Mouse (Mus musculus) heart, adult 11 months (tissue): ENCODE measurements around the gene Ptprt.

Experiments
- DNase-seq: peaks from one replicate; pipeline ENCODE4 v3.0.0; 2022

The Ptprt gene

DNA sequence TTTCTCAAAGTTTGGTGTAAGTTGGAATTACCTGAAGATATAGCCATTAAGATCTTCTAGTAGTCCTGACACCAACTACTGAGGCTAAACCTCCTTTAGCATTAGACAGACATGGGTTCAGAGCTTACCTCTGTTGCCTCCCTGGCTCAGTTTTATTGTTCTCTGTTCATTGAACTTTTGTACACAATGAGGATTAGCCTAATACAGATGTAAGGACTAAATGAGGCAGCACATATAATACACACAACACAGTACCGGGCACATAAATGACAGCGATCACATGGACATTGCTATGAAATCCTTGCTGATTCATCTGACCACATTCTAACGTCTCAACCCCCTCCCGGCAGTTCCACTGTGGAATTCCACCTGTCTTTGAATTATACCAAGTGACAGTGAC lies 1003.9 kb downstream of the Ptprt start:
- DNase-seq, result no peak

DNA sequence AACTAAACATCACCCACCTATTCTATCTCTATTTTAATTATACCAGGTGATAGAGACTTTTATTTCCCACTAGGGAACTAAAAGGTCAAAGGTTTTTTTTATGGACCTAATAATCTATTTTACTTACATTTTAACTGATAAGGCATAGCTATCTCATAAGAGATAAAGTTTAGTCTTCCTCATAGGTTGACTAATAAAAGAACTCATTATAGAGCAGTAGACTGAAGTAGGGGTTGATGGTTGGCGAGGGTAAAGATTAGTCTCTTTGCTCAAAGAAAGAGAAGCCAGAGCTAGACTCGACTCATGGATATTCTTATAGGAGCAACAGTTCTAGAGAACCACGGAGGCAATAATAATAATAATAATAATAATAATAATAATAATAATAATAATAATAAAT lies 1004.3 kb downstream of the Ptprt start:
- no peak for DNase-seq

DNA sequence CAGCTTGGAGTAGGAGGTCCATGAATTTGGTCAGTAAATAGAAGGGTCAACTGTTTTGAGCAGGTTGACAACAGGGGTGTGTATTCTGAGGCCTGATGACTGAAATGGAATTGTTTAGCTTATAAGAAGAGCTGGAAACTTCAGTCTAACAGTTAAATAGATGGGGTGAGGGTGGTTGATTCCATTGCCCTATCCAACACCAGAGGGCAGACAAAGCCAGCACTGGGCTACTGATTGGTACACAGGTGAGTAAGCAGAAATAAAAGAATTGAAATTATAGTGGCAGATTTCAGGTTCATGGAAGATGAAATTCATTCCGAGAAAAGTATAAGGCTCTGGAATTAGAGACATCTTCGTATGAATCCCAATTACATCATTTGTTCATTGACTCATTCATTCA lies 1020.1 kb downstream of the Ptprt start:
- no peak for DNase-seq

DNA sequence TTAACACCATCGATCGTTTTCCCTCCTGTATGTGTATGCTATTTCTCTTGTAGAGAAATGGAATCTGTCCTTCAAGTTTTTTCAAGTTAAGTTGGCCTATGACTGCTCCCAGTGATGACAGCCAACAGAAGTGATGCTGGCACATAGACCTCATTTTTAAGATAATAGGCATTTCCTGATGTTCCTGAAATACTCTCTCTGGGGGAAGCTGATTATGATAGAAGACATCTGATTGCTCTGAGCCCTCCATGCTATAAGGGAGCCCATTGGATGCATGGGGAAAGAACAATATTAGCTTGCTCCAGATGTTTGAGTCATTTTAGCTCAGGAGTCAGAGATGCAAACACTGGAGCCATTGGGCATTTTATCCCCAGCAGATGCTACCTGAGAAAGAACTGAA lies 1026.9 kb downstream of the Ptprt start:
- no peak for DNase-seq

DNA sequence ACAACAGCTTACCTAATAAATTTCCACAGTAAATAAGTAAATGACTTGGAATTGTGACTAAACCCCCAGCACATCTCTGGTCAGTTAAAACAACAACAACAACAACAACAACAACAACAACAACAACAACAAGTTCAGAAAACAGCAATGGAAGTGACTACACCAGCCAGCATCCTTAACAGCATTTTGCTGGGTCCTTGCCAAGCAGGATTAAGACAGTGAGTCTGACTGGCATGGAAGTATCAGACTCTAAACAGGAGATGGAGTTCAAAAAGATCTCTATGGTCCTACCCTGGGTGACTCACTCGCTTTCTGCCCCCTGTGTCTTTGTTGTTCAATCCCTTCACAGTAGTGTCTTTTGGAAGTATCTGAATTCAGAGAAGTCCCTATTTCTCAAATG lies 1035.1 kb downstream of the Ptprt start:
- no peak for DNase-seq

DNA sequence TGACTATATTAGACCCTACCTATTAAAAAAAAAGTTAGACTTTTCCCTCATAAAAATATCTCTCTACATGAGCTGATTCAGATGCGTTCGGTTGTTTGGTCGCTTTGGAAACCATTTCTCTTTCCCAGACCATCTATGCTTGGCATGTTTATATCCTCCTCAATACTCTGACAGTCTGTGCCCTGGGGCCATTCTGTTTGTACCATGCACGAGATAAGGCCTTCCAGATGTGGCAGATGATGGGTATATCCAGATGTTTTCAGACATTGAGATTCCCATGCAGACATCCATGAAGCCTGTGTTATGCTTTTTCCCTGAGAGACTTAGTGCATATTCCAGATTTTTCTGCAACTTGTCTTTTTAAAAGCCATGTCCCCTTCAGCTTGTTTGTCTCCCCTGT lies 1052.5 kb downstream of the Ptprt start:
- DNase-seq, result no peak

DNA sequence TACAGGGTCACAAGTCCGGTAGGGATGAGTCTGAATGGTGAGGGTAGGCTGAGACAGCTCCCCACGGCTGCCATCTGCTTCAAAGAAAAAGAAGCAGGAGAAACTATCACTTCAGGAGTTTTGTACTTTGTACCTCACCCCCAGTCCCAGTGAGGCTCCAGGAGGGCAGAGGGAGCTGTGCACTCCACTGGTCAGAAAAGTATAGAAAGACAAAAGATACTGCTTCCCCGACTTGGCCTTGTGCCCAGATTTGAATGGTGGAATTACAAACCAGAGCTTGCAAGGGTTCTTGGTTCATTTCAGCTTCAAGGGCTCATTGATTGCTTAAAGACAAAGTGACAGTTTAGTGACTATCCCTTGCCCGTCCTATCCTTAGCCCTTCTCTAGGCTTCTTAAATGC lies 1053.6 kb downstream of the Ptprt start:
- no peak for DNase-seq

DNA sequence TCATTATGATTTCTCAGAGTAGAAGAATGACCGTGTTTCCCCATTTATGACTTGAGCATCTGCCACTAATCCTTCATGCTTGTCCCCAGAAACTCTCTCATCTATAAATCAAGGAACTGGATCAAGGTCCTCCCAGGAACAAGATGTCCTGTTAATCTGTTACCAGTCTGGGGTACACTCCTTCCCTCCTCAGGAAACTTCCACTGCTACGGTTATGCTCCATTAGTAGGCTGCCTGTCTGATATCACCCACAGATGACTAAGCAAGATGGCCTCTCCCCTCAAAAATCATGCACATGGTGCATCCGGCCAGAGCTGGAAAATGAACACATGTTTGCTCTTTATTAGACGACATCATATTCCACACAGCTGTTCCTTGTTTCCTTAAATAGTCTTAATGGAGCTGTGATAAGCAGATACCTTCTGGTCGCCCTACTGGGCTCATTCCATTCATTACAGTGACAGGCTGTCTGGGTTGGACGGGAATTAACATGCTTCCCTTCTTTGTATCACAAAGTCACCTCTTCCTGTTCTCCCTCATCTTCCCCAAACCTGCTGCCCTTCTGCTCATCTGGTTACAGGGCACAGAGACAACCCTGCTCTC lies 1060.6 kb downstream of the Ptprt start:
- DNase-seq, result no peak

DNA sequence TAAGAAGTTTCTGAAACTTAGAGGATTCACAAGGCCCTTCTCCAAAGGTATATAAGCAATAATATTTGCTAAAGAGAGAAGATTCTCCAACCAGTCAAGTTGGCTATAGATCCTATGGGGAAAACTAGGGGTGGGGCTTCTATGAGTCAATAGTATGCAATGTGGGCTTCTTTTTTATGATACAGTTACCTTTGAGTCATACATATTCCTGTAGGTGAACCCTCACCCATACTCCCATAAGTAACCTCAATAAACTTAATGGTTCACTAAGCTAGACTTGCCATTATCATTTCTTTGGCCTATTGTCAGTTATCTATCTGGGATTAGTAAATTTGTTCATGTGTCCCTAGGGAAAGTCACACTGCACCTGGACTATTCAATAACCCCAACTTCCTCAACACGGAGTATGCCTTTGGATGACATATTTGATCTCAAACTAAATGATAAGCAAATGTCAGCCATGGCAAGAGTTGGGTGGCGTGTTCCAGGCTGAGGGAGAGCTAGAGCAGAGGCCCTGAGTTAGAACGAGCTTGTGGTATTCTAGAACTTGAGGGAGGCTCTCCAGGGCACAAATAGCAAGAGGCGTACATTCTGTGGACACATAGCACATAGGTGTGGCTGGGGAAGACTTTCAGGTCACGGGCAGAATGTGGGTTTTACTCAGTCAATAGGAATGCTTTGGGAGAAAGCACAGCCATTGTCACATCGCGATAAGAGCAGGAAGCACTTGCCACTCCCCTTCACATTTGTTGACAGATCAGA lies 1067.4 kb downstream of the Ptprt start:
- DNase-seq, result peak; percentile 61

DNA sequence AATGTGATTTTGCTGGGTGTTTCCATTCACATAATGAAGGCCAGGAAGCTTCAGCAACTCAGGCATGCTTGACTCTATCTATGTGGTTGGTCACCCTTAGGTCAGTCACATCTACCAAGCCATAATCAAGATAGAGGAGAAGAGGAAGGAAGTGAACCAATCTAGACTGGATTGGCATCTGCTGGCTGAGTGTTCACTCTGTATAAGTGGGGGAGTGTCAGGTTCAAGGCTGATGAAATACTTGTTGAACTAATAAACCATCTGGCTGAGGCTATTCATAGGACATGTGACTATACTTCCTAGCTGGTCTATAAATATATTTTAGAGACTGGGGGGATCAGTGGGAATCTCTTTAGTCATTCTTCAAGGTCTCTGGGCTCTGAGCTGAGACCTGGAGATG lies 1086.5 kb downstream of the Ptprt start:
- DNase-seq, result peak; percentile 63

DNA sequence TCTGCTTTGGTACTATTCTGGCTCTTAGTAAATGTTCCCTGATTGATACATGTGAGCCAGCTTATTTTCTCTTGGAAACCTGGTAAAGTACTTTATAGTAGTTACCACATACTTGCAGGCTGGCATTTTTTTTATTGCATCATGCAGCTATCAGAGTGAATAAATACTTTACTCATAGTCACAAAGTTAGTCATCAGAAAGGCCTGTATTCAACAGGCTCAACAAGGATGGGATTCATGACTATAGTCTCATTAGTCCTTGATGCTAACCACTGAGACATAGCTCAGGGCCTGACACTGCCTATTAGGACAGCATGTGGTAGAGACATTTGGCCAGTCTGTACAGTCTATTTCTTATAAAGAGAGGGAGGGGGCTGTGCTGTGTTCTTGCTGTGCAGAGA lies 1088.7 kb downstream of the Ptprt start:
- peak; percentile 35 for DNase-seq

DNA sequence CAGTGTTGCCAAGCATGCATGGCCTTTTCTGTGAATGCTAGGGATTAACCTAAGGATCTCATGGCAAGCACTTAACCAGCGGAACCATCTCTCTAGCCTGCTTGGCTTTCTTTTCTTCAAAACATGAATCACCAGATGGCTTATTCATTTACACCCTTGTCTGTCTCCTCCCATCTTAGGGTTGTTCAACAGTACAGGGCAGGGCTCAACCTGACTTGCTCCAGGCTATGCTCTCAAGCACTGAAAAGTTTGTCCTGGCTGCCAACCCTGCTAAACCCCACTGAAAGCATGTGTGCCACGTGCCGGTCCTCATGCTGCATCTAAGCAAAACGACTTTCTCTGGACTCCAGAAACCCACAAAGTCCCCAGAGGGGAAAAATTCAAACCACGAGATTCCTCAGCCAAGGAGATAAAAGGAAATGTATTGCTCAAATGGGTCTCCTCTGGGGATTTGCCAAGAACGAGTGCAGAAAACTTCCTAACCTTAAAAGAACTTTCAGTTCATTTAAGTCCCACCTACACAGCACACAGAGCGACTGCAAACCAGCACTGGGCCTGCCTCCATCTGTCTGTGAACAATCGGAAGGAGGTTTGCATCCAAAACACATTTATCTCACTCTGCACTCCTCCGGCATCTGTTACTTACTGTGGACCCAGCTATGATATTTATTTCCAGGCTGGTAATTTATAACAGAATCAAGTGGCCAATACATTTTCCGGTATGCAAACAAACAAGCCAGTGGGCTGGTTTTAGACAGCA lies 1090.5 kb downstream of the Ptprt start:
- DNase-seq, result peak; percentile 96

DNA sequence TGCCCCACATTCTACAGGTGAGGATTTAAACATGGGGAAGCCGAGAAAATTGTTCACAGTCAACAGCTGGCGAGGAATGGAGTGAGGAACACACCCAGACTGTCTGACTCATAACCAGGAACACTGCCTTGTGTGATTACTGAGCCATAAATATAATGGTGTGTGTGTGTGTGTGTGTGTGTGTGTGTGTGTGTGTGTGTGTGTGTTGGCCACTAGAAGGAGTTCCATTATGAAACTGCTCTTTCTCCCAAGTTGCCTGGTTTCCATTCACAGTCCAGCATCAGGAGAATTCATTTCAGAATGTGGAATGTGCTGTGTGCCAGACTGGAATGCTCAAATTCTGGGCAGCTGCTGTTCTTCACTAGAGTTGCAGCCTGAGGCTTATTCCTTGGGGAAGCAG lies 1099.4 kb downstream of the Ptprt start:
- peak; percentile 92 for DNase-seq

DNA sequence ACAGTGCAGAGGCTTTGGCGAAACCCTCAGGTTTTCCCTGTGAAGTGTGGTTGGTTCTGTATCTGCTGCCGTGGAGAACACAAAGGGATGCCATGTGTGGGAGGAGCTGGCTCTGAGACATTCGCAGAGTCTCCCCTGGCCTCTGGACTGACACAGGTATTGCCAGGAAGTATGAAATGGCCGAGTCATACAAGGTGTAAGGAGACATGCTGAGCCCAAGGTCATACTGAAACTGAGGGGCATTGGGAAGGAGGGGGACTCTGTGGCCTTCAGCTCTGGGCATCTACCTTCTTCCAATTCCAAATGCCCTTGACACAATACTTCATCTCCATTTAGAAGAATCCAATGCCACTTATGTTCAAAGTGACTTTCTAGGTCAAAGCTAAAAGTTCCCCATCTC lies 1103.1 kb downstream of the Ptprt start:
- peak; percentile 60 for DNase-seq

DNA sequence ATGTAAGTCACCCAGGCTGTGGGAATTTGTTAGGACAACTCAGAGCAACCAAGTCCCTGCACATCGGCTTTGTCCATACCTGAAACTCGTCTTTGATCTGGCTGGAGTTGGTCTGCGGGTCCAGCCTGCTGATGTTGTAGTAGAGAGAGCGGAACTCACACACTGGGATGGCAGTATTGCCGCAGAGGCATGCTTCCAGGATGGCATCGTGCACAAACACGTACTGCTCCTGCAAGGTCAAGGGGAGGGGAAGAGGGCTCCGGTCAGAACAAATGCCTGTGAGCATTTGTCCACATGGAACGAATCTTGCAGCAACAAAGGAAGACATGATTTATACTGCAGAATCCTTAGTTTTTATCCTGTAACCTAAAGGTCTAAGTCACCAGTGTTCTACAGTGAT lies 1107.3 kb downstream of the Ptprt start:
- DNase-seq, result peak; percentile 81

DNA sequence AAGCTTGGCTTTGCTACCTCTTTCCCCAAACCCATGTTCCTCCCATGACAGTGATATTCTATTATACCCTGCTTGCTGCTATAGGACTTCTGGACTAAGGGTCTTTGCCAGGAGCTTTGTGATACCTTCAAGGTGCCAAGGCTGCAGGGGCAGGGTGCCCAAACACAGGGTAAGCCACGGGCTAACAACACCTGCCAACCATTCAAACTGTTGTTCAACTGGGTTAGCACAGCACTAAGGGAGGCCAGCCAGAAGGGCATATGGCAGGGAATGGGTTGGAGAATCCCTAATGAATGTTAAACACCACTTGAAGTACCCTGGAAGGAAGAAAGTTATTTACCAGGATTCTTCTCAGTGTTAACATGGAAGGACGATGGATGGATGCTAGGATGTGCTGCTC lies 1108.9 kb downstream of the Ptprt start:
- no peak for DNase-seq

DNA sequence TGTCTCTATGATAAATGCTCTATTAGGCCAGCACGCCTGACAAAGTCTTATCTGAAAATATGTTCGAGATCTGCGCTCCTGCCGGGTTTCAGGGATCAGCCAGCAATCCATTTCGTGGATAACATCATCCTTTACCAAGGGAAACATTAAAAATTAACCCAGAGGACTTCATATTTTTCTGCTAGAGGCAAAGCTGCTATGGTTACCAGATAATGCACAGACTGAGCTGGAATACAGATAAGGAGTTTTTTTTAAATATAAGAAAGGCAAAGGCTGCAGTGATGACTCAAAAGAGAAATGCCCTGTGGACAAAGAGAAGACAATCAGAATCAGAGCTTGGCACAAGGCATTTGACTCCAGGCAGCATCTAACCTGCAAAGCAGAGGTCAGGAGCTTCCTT lies 1111.4 kb downstream of the Ptprt start:
- no peak for DNase-seq

DNA sequence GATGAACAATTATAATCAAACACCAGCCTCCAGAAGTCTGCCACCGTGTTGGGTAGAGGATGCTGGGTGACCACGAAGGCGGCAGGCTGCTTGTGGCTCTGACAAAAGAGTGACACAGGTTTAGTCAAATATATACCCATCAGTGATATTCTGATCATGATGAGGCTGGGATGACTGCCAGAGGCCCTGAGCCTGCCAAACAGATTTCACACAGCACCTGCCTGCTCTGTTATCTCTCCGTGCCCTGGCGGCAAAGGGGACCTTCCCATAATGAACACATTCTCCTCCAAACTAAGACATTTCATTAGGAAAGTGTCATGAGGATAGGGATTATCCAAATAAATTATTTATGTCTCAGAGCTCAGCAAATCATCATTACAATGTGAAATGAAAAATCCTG lies 1113.6 kb downstream of the Ptprt start:
- no peak for DNase-seq

DNA sequence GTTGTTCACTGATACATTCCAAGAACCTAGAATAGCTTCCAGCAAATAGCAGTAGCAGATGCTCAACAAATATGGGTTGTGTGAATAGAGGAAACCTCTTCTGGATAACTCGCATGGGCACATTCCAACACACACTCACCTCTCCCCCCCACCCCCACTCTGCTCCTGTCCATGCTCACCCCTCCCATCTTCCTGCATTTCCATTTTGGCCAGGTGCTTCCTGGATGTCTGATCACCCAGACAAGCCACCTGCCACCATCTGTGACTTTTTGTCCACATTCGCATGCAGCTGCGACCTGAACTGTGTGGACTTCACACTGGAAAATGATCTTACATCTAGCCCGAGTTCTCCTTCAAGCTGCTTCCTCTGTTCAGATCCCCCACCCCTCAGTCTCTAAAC lies 1115.5 kb downstream of the Ptprt start:
- no peak for DNase-seq

DNA sequence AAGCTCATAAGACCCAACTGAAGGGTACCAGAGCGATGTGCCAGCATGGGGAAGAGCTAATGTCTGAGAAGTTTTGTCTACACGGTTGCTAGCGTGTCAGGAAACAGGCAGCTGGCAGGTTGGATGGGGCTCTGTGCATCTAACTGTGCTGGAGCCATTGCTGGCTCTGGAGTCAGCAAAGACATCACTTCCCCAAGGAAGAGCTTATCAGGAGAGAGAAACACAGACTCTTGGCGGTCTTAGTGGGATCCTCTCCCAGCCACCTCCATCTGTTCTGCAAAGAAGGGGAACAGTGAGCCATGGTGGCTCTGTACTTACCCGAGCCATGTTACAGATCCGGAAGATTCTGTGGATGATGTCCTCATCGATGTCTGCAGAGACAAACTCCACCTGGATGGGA lies 1126.8 kb downstream of the Ptprt start:
- DNase-seq, result no peak

DNA sequence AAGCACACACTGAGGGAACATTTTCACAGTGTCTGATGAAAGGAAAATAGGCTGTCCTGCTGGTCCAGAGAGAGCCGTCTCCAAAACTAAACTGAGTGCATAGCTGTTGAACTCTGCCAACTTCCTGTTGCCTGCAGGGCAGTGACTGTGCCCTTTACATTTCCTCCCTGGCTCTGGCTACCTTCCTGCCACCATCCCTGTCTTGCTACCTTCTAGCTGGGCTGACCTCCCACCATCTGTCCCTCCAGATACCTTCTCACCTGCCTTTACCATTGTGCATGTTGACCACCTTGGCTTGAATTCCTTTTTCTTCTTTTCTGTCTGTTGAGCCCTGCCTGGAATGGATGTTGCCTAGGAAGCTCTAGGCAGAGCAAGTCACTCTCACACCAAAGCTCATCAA lies 1133.8 kb downstream of the Ptprt start:
- no peak for DNase-seq

DNA sequence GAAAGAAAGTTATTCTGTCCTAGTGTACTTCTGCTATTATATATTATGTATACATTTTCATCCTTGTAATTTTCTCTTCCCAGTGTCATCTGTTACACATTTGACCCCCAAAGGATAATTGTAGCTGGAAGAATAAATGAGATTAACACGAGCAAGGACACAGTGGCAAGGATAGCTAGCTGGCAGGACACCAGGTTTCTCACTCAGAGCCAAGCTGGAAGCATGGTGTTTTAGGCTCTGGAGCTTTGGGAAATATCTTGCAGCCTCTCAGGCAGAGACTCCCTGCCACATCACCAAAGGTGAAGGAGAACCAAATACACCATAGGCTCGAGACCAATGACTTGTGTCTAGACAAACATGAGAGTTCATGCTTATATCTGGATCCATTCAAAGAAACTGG lies 1141.3 kb downstream of the Ptprt start:
- DNase-seq, result no peak

DNA sequence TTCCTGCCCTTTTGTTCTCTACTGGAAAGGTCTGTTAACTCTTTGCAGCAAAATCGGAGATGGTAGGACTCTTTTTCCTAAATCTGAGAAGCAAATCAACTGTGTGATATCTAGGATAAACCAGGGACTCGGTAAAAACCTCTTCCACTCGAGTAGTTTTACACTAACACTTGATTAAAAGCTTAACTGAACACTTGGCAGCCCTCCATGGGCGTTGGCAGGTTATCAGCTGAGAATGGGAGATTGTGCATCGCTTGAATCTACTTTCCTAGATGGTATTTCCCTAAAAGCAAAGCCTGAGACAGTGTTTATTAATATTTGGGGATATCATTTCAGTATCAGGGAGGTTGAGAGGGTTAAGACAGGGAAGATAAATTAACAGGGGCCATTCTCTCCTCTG lies 1144.0 kb downstream of the Ptprt start:
- no peak for DNase-seq

DNA sequence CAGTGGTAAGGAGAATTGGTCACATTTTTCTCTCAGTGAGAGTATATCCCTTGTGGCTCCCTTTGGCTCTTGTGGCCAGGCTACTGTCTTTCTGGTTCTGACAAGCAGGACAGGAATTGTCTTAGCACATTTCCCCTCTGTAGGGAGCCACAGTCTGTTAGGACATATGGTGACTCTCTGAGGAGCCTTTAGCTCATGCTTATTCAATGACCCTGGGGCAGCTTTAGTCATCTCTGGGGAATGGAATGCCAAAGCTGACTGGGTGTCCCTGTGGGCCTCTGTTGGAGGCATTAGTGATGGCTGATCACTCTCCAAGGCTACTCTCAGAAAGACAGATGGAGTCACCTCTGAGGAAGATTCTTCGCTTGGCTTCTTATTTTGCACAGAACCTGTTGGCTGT lies 1147.7 kb downstream of the Ptprt start:
- peak; percentile 63 for DNase-seq
